Mouse (Mus musculus): Measurements from ENCODE around the gene Xpo4.
A peak's percentile ranks its signal among the peaks of the same experiment; 100 is the strongest.
"Not testable (repeated sequence)": the region's sequence is repeated elsewhere in the genome, so short reads cannot be mapped to it uniquely, and the experiment has no call there.

Xpo4 gene

DNA sequence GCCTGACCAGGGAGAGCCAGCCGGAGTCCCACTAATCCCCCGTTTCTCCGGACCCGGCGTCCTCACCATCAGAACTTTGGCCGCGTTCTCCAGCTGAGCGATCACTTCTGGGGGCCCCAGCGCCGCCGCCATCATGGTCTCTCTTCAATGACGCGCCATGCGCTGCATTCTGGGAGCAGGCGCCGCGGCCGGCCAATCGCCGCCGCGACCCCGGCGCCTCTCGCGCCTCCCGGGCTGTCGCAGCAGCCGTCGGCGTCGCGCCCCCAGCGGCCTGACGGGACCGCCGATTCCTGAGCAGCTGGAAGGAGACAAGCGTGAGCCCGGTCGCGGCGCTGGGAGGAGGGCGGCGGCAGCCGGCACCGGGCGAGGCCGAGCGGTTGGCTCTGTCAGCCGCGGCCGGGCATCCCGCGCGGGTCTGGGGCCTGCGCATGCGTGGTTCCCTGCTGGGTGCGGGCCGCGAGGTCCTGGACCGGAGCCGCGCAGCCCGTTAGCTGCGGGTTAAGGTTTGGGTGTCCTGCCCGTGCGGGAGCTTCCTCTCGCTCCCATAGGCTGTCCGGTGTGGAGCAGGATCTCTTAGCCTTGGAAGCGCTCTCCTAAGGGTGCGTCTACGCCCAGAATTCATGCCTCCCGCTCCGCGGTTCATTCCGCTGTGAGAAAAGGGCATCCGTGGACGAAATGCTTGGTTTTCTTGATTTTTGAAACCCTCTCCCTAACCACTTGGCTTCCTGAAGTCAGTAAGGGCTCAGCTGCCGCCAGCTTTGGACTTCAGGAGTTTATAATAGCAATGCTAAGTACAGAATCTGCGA, at the start of gene Xpo4:
TSS of gene Xpo4 (minus strand) at position 609 of the 806 bp plus-strand sequence.
- DNase-seq (ENCODE audit: low read depth, low spot score): peak; percentile 51

- DNase-seq (ENCODE audit: low read depth, low spot score): no peak
These were observed 47.7 kb upstream of the Xpo4 start for GRCm38 (mm10) chr14:57712884-57713283.

- no peak for DNase-seq (ENCODE audit: low read depth, low spot score)
These were observed 45.8 kb upstream of the Xpo4 start for GRCm38 (mm10) chr14:57711059-57711458.

GRCm38 (mm10) chr14:57709171-57709570, 43.9 kb upstream of the Xpo4 start:
- DNase-seq (ENCODE audit: low read depth, low spot score): no peak

GRCm38 (mm10) chr14:57708580-57708979, 43.4 kb upstream of the Xpo4 start:
- DNase-seq (ENCODE audit: low read depth, low spot score): no peak

GRCm38 (mm10) chr14:57707100-57707893, 42.1 kb upstream of the Xpo4 start:
- DNase-seq (ENCODE audit: low read depth, low spot score): no peak

- DNase-seq (ENCODE audit: low read depth, low spot score): peak; percentile 38
These were observed 41.5 kb upstream of the Xpo4 start for GRCm38 (mm10) chr14:57706760-57707099.

GRCm38 (mm10) chr14:57705759-57706158, 40.5 kb upstream of the Xpo4 start:
- DNase-seq (ENCODE audit: low read depth, low spot score): no peak

DNA sequence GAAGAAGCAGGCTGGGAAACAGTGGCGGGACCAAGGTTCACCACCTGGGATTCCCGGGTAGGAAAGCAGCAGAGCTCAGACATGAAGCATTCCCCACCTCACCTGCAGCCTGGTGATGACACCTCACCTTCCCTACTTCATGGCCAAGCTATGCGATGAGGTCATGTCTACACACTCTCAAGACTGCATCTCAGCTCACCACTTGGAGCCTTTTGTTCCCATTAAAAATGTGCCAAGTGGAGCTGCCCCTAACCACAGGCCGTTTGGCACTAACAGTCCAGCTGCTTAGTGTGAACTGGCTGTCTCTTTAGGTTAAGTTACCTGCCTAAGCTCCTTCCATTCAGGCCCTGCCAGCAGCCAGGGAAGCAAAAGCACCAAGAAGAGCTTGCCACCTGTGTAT, 39.8 kb upstream of the Xpo4 start:
- DNase-seq (ENCODE audit: low read depth, low spot score): no peak

GRCm38 (mm10) chr14:57701915-57702477, 36.8 kb upstream of the Xpo4 start:
- DNase-seq (ENCODE audit: low read depth, low spot score): no peak

GRCm38 (mm10) chr14:57699461-57699970, 34.3 kb upstream of the Xpo4 start:
- no peak for DNase-seq (ENCODE audit: low read depth, low spot score)

- DNase-seq (ENCODE audit: low read depth, low spot score): no peak
These were observed 33.8 kb upstream of the Xpo4 start for GRCm38 (mm10) chr14:57699016-57699415.

DNA sequence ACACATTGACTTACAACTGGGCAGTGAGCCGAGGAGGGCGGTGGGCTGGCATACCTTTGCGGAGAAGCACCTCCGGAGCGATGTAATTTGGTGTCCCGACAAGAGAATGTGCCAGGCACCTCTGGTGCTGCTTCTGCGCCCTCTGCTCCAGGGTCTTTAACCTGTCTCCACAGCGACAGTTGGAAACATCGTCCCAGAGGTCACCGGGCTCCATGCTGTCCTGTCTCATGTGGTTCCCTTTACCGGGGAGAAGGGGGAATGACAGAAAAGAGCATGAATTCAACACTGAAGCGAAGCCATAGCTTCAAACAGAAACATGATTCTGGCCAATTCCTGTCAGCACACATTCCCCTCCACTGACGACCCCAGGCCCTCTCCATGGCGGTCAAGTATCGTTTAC, 30.8 kb upstream of the Xpo4 start:
- DNase-seq (ENCODE audit: low read depth, low spot score): no peak

- DNase-seq (ENCODE audit: low read depth, low spot score): no peak
These were observed 30.3 kb upstream of the Xpo4 start for GRCm38 (mm10) chr14:57695550-57695949.

- DNase-seq (ENCODE audit: low read depth, low spot score): no peak
These were observed 29.0 kb upstream of the Xpo4 start for GRCm38 (mm10) chr14:57694246-57694645.

DNA sequence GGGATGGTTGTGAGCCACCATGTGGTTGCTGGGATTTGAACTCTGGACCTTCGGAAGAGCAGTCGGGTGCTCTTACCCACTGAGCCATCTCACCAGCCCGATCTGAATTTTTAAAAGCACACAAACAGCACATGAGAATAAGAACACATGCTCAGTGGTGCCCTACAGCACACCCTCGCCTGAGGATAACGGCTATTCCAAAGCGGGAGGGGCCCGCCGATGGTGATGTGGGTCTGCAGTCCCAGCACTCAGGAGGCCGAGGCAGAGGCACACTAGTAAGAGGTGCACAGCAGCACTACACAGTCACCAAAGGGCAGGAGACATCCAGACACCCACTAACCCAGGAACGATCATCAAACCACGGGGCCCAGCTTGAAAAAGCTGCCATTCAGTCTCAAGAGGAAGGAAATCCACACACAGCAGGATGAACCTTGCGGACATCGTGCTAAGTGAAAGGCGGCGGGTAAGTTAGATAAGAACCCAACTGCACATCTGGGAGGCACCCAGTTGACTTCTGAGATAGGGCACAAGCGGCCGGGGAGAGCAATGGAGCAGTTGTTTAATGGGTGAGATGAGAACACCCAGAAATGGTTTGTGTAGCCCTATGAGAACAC, 27.4 kb upstream of the Xpo4 start:
- DNase-seq (ENCODE audit: low read depth, low spot score): no peak

DNA sequence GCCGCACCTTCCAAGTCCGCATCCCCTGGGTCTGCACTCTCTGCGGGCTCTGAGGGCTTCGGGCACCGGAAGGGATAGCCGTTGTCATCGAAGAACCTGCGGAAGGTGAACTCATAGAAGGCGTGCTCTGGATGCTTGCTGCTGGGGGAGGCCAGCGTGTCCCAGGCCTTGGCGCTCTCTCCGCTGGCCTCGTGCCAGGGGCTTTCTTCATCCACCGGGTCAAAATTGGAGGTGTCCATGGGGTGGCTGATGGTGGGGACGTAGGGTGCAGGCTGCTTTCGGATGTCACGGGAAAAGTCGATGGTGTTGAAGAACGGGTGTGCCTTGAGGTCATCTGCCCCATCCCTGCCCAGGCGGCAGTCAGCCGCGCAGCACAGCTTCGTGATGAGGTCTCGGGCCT, 26.1 kb upstream of the Xpo4 start:
- DNase-seq (ENCODE audit: low read depth, low spot score): no peak

- no peak for DNase-seq (ENCODE audit: low read depth, low spot score)
These were observed 25.5 kb upstream of the Xpo4 start for GRCm38 (mm10) chr14:57690681-57691080.

DNA sequence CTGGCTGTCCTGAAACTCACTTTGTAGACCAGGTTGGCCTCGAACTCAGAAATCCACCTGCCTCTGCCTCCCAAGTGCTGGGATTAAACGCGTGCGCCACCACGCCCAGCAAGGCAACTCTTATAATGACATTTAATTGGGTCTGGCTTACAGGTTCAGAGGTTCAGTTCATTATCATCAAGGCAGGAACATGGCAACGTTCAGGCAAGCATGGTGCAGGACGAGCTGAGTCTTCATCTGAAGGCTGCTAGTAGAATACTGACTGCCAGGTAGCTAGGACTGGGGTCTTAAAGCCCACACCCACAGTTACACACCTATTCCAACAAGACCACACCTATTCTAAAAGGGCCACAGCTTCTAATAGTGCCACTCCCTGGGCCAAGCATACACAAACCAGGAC, 22.8 kb upstream of the Xpo4 start:
- DNase-seq (ENCODE audit: low read depth, low spot score): not testable (repeated sequence)

- no peak for DNase-seq (ENCODE audit: low read depth, low spot score)
These were observed 22.2 kb upstream of the Xpo4 start for GRCm38 (mm10) chr14:57687441-57687840.

GRCm38 (mm10) chr14:57686647-57687046, 21.4 kb upstream of the Xpo4 start:
- DNase-seq (ENCODE audit: low read depth, low spot score): no peak

- DNase-seq (ENCODE audit: low read depth, low spot score): no peak
These were observed 19.3 kb upstream of the Xpo4 start for GRCm38 (mm10) chr14:57684579-57684978.

Data from telencephalon, adult 2 months (tissue).